14 mouse cellular contexts compared by ENCODE assay signal in genomic region chr3:53200853-53201252, GRCm38 (mm10).
DNase-seq lines count a peak whose midpoint lies in the region; ATAC-seq and TF ChIP-seq lines count a peak whose summit lies in the region.
"Had no signal": no experiment of that assay in that cellular context is flagged by ENCODE, and none has a peak within 500 bp of the region (broad histone marks: within the 10 kb centered on the region; RNA-seq: fewer than 3 reads in every experiment).

No protein-coding gene starts in this region.

- peaks cover 38% of the 10 kb centered on the region for H3K4me1 ChIP-seq in heart, embryonic 16.5 days (ENCODE audit: control insufficient read depth, insufficient read depth, low read length)
- peaks cover 25% of the 10 kb centered on the region for H3K4me1 ChIP-seq in midbrain, embryonic 12.5 days
- H3K4me1 ChIP-seq in midbrain, embryonic 13.5 days (replicated peaks): peaks cover 30% of the 10 kb centered on the region
- H3K4me1 ChIP-seq in midbrain, embryonic 15.5 days: peaks cover 19% of the 10 kb centered on the region
- H3K4me1 ChIP-seq: megakaryocyte, embryonic 14.5 days had no signal

- no peaks in the 10 kb centered on the region for H3K36me3 ChIP-seq in heart, embryonic 16.5 days (ENCODE audit: control insufficient read depth, insufficient read depth)
- H3K36me3 ChIP-seq in midbrain, embryonic 12.5 days: no peaks in the 10 kb centered on the region
- no peaks in the 10 kb centered on the region for H3K36me3 ChIP-seq in midbrain, embryonic 13.5 days
- no peaks in the 10 kb centered on the region for H3K36me3 ChIP-seq in midbrain, embryonic 15.5 days (replicated peaks)
- H3K36me3 ChIP-seq: G1E; limb, embryonic 15.5 days had no signal

- DNase-seq in gastrocnemius, adult 2 months: no peak
- DNase-seq in gastrocnemius, postnatal 4 days (ENCODE audit: low spot score in 2 of 2): no peak
- no peak for DNase-seq in heart, adult 9 months (ENCODE audit: low spot score in 2 of 2)
- DNase-seq in kidney, postnatal 10 days: no peak
- DNase-seq: layer of hippocampus, postnatal 36 days had no signal

- H3K27ac ChIP-seq in gastrocnemius, adult 2 months: peak overlapping the region; percentile 4; the same call in 1 of the 2 replicates
- peak overlapping the region; percentile 6; the same call in 1 of the 2 replicates for H3K27ac ChIP-seq in heart, embryonic 16.5 days (ENCODE audit: low read length)
- H3K27ac ChIP-seq in midbrain, embryonic 12.5 days (replicated peaks): 0 out of 2 replicates have a peak overlapping the region, but pooled peaks have one; percentile 5
- H3K27ac ChIP-seq in midbrain, embryonic 13.5 days: no peak overlapping the region
- peak overlapping the region; percentile 55 for H3K27ac ChIP-seq in midbrain, embryonic 15.5 days
- H3K27ac ChIP-seq: limb, embryonic 15.5 days had no signal

- ATAC-seq in heart, embryonic 16.5 days (replicated peaks; ENCODE audit: extremely low read depth, insufficient read depth, low FRiP score): no peak
- no peak for ATAC-seq in midbrain, embryonic 12.5 days (ENCODE audit: low FRiP score, low read depth)
- no peak for ATAC-seq in midbrain, embryonic 13.5 days
- ATAC-seq in midbrain, embryonic 15.5 days (replicated peaks): 0 out of 2 replicates have a peak, but pooled peaks have one; percentile 25
- ATAC-seq: CD4-positive, CD25-positive, alpha-beta regulatory T cell, adult 4 months; intestine, embryonic 16.5 days had no signal

- H3K9me3 ChIP-seq in heart, embryonic 16.5 days (replicated peaks; ENCODE audit: control insufficient read depth, low read length): no peaks in the 10 kb centered on the region
- H3K9me3 ChIP-seq in midbrain, embryonic 12.5 days: no peaks in the 10 kb centered on the region
- H3K9me3 ChIP-seq in midbrain, embryonic 13.5 days: no peaks in the 10 kb centered on the region
- no peaks in the 10 kb centered on the region for H3K9me3 ChIP-seq in midbrain, embryonic 15.5 days
- H3K9me3 ChIP-seq: limb, embryonic 15.5 days; megakaryocyte, embryonic 14.5 days had no signal

- no peak for TF ChIP-seq CTCF in gastrocnemius, adult 2 months (IDR thresholded peaks at IDR 0.05)

- intact Hi-C loops in gastrocnemius, adult 2 months (cut with DNase I): no loop called here

- H3K4me2 ChIP-seq in heart, embryonic 16.5 days (ENCODE audit: low read depth, low read length): no peak overlapping the region
- no peak overlapping the region for H3K4me2 ChIP-seq in midbrain, embryonic 12.5 days (replicated peaks)
- no peak overlapping the region for H3K4me2 ChIP-seq in midbrain, embryonic 13.5 days (replicated peaks)
- no peak overlapping the region for H3K4me2 ChIP-seq in midbrain, embryonic 15.5 days
- H3K4me2 ChIP-seq: limb, embryonic 15.5 days had no signal

- H3K4me3 ChIP-seq in gastrocnemius, adult 2 months: no peak overlapping the region
- no peak overlapping the region for H3K4me3 ChIP-seq in heart, embryonic 16.5 days (ENCODE audit: low read length)
- H3K4me3 ChIP-seq in midbrain, embryonic 12.5 days: no peak overlapping the region
- no peak overlapping the region for H3K4me3 ChIP-seq in midbrain, embryonic 13.5 days (replicated peaks)
- no peak overlapping the region for H3K4me3 ChIP-seq in midbrain, embryonic 15.5 days
- H3K4me3 ChIP-seq: limb, embryonic 15.5 days; megakaryocyte, embryonic 14.5 days had no signal

- 50% methylated on average over 10 of the region's 10 CpGs for WGBS in heart, embryonic 16.5 days
- 79% methylated on average over 10 of the region's 10 CpGs for whole genome bisulfite sequencing in midbrain, embryonic 12.5 days
- 69% methylated on average over 10 of the region's 10 CpGs for WGBS in midbrain, embryonic 13.5 days
- 68% methylated on average over 10 of the region's 10 CpGs for WGBS in midbrain, embryonic 15.5 days

- no peak overlapping the region for H3K9ac ChIP-seq in heart, embryonic 16.5 days (ENCODE audit: low read length)
- no peak overlapping the region for H3K9ac ChIP-seq in midbrain, embryonic 12.5 days (replicated peaks)
- no peak overlapping the region for H3K9ac ChIP-seq in midbrain, embryonic 13.5 days (replicated peaks)
- H3K9ac ChIP-seq in midbrain, embryonic 15.5 days: no peak overlapping the region
- H3K9ac ChIP-seq: limb, embryonic 15.5 days had no signal

- H3K27me3 ChIP-seq in heart, embryonic 16.5 days (ENCODE audit: control insufficient read depth, insufficient read depth, low read length): no peaks in the 10 kb centered on the region
- H3K27me3 ChIP-seq in midbrain, embryonic 12.5 days: peaks cover 9% of the 10 kb centered on the region
- no peaks in the 10 kb centered on the region for H3K27me3 ChIP-seq in midbrain, embryonic 13.5 days
- no peaks in the 10 kb centered on the region for H3K27me3 ChIP-seq in midbrain, embryonic 15.5 days (replicated peaks)
- H3K27me3 ChIP-seq: limb, embryonic 15.5 days; megakaryocyte, embryonic 14.5 days had no signal
